ENCODE assay signal across 10 mouse cellular contexts in the genomic region with DNA sequence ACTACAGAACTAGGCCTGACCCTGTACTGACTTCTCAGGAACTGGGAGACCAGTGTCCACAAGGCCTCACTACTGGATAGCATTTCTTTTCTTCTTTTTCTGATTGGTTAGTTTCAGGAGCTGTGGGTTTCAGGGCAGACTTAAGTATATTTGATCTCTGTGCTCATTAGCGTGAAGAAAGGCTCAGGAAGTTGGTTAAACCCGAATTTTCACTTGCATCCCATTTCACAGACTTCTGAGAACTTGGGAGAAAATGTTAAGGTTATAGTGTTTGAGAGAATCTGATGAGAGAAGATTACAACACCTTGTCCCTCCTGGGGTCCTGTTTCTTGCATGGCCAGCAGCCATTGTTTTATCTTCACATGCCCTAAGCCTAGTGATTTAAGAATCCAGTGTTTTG. TPM values are rescaled to one million over a fixed set of nuclear protein-coding genes. Genes with fewer than 3 reads are reported as not detected.
DNase-seq lines count a peak whose midpoint lies in the region; ATAC-seq and TF ChIP-seq lines count a peak whose summit lies in the region.
"Had no signal": no experiment of that assay in that cellular context is flagged by ENCODE, and none has a peak within 500 bp of the region (broad histone marks: within the 10 kb centered on the region; RNA-seq: fewer than 3 reads in every experiment).

No protein-coding gene starts in this region.

- DNase-seq in heart, adult 11 months, result peak; percentile 50
- DNase-seq in heart, postnatal 25 days (ENCODE audit: low spot score), result no peak
- no peak for DNase-seq in stomach, postnatal 0 days (ENCODE audit: low spot score)
- DNase-seq in testis, postnatal 14 days (ENCODE audit: low spot score), result no peak

- no peaks in the 10 kb centered on the region for H3K27me3 ChIP-seq in stomach, embryonic 14.5 days (ENCODE audit: control insufficient read depth, insufficient read depth, low read length)
- no peaks in the 10 kb centered on the region for H3K27me3 ChIP-seq in stomach, postnatal 0 days (ENCODE audit: control insufficient read depth, insufficient read depth, low read length)
- H3K27me3 ChIP-seq in limb, embryonic 12.5 days, result no peaks in the 10 kb centered on the region
- no peaks in the 10 kb centered on the region for H3K27me3 ChIP-seq in stomach, embryonic 16.5 days (ENCODE audit: control insufficient read depth, insufficient read depth, low read length)

- no peak for TF ChIP-seq EP300 in stomach, postnatal 0 days (optimal IDR thresholded peaks at IDR 0.05)

- 54% methylated on average over 2 of the region's 2 CpGs for WGBS in stomach, embryonic 14.5 days
- WGBS in stomach, postnatal 0 days, result 67% methylated on average over 2 of the region's 2 CpGs
- 28% methylated on average over 2 of the region's 2 CpGs for WGBS in limb, embryonic 12.5 days
- WGBS in stomach, embryonic 16.5 days, result 61% methylated on average over 2 of the region's 2 CpGs

- H3K9ac ChIP-seq in stomach, embryonic 14.5 days (replicated peaks; ENCODE audit: low read depth, low read length), result no peak overlapping the region
- H3K9ac ChIP-seq in stomach, postnatal 0 days (ENCODE audit: low read length), result no peak overlapping the region
- no peak overlapping the region for H3K9ac ChIP-seq in limb, embryonic 12.5 days (replicated peaks)
- no peak overlapping the region for H3K9ac ChIP-seq in stomach, embryonic 16.5 days (ENCODE audit: low read length)

- H3K9me3 ChIP-seq in stomach, embryonic 14.5 days (ENCODE audit: control insufficient read depth, low read depth, low read length), result no peaks in the 10 kb centered on the region
- H3K9me3 ChIP-seq in stomach, postnatal 0 days (ENCODE audit: control insufficient read depth, low read length), result no peaks in the 10 kb centered on the region
- no peaks in the 10 kb centered on the region for H3K9me3 ChIP-seq in limb, embryonic 12.5 days
- H3K9me3 ChIP-seq in stomach, embryonic 16.5 days (replicated peaks; ENCODE audit: control insufficient read depth, low read length), result no peaks in the 10 kb centered on the region
- H3K9me3 ChIP-seq: heart, embryonic 10.5 days had no signal

- peak overlapping the region; percentile 55; the same call in 1 of the 2 replicates for H3K4me2 ChIP-seq in stomach, embryonic 14.5 days (replicated peaks; ENCODE audit: low read depth, low read length)
- no peak overlapping the region for H3K4me2 ChIP-seq in stomach, postnatal 0 days (replicated peaks; ENCODE audit: low read depth)
- peak overlapping the region; percentile 54 for H3K4me2 ChIP-seq in limb, embryonic 12.5 days
- peak overlapping the region; percentile 63; the same call in 1 of the 2 replicates for H3K4me2 ChIP-seq in stomach, embryonic 16.5 days (ENCODE audit: low read depth, low read length)

- no peak overlapping the region for H3K27ac ChIP-seq in stomach, embryonic 14.5 days (ENCODE audit: low read length)
- no peak overlapping the region for H3K27ac ChIP-seq in stomach, postnatal 0 days (replicated peaks)
- no peak overlapping the region for H3K27ac ChIP-seq in limb, embryonic 12.5 days
- no peak overlapping the region for H3K27ac ChIP-seq in stomach, embryonic 16.5 days (ENCODE audit: low read length)
- H3K27ac ChIP-seq: heart, embryonic 10.5 days had no signal

- intact Hi-C loops in heart, postnatal 25 days (cut with DNase I), result loop anchor here (10.0 kb wide), 1 partner anchor 201 kb away; no protein-coding TSS in a partner anchor

- no peaks in the 10 kb centered on the region for H3K36me3 ChIP-seq in stomach, embryonic 14.5 days (ENCODE audit: control insufficient read depth, insufficient read depth, low read length)
- no peaks in the 10 kb centered on the region for H3K36me3 ChIP-seq in stomach, postnatal 0 days (ENCODE audit: control insufficient read depth, insufficient read depth, low read length)
- no peaks in the 10 kb centered on the region for H3K36me3 ChIP-seq in limb, embryonic 12.5 days
- H3K36me3 ChIP-seq in stomach, embryonic 16.5 days (ENCODE audit: control insufficient read depth, insufficient read depth, low read length), result no peaks in the 10 kb centered on the region
- H3K36me3 ChIP-seq: heart, embryonic 10.5 days had no signal

- peaks cover 3% of the 10 kb centered on the region; the same call in 1 of the 2 replicates for H3K4me1 ChIP-seq in stomach, embryonic 14.5 days (ENCODE audit: control insufficient read depth, insufficient read depth, low read length)
- H3K4me1 ChIP-seq in stomach, postnatal 0 days (replicated peaks; ENCODE audit: control insufficient read depth, insufficient read depth), result no peaks in the 10 kb centered on the region; the same call in 1 of the 2 replicates
- H3K4me1 ChIP-seq in limb, embryonic 12.5 days (replicated peaks), result peaks cover 27% of the 10 kb centered on the region
- H3K4me1 ChIP-seq in stomach, embryonic 16.5 days (ENCODE audit: control insufficient read depth, insufficient read depth, low read length), result peaks cover 10% of the 10 kb centered on the region

- no peak for TF ChIP-seq CTCF in stomach, postnatal 0 days (IDR thresholded peaks at IDR 0.05; ENCODE audit: low read depth)

- H3K4me3 ChIP-seq in stomach, embryonic 14.5 days (ENCODE audit: low read depth, low read length), result peak overlapping the region; percentile 82; the same call in 1 of the 2 replicates
- no peak overlapping the region for H3K4me3 ChIP-seq in stomach, postnatal 0 days (ENCODE audit: low read depth, low read length)
- H3K4me3 ChIP-seq in limb, embryonic 12.5 days (replicated peaks), result peak overlapping the region; percentile 81; the same call in 1 of the 2 replicates
- no peak overlapping the region for H3K4me3 ChIP-seq in stomach, embryonic 16.5 days (replicated peaks; ENCODE audit: low read length)

- no peak for ATAC-seq in stomach, embryonic 14.5 days (ENCODE audit: insufficient number of reproducible peaks, insufficient read depth, low FRiP score, low read depth)
- no peak for ATAC-seq in stomach, postnatal 0 days (ENCODE audit: low FRiP score, low TSS enrichment)
- no peak for ATAC-seq in limb, embryonic 12.5 days (ENCODE audit: insufficient number of reproducible peaks, insufficient read depth, low FRiP score, low TSS enrichment, low read depth)
- no peak for ATAC-seq in stomach, embryonic 16.5 days (ENCODE audit: insufficient read depth, low FRiP score)
- no peak for ATAC-seq in megakaryocyte, adult 5-6 weeks (ENCODE audit: poor library complexity, severe bottlenecking)

RNA-seq across cellular contexts. Expression of a gene that starts 0.8 kb away (rescaled TPM):
- 10 to 100 TPM; 11.0 to 13.5 TPM for total RNA-seq in heart, postnatal 25 days (2021)
- polyA plus RNA-seq in stomach, embryonic 14.5 days (2014; fragmentation: Nextera tagmentation; extraction: Ambion mirVana), result 80.7 and 86.1 TPM in 2 replicates
- polyA plus RNA-seq in stomach, postnatal 0 days (2015; fragmentation: Nextera tagmentation; extraction: Ambion mirVana), result 11.1 and 11.4 TPM in 2 replicates
- polyA plus RNA-seq in limb, embryonic 12.5 days (2016; fragmentation: Nextera tagmentation; extraction: Ambion mirVana), result 47.0 and 49.0 TPM in 2 replicates
- polyA plus RNA-seq in stomach, embryonic 16.5 days (2015; fragmentation: Nextera tagmentation; extraction: Ambion mirVana), result 43.2 and 46.7 TPM in 2 replicates
- 0.14 TPM in 1 of 2 replicates, not detected in the other for total RNA-seq in megakaryocyte, adult 5-6 weeks (2015)
- 0.07 TPM in 1 of 2 replicates, not detected in the other for total RNA-seq in megakaryocyte, adult 5-6 weeks (2017)
- total RNA-seq: MEL had no signal

Comparison
In these comparisons a context has a peak if more than half of its experiments do, and no peak if none do; other contexts are left out.
1. H3K4me3 ChIP-seq: peak in stomach, embryonic 14.5 days (single experiment) and limb, embryonic 12.5 days (single experiment); none in stomach, postnatal 0 days (single experiment) and stomach, embryonic 16.5 days (single experiment).